Mouse (Mus musculus) bone marrow, adult 2 months (tissue): ENCODE measurements around the gene Gipc2. TPM values are rescaled to one million over a fixed set of nuclear protein-coding genes. Genes with fewer than 3 reads are reported as not detected.

ENCODE experiments used
- H3K27ac ChIP-seq: fragments of 200-500 bp; 2 replicates; pipeline ENCODE4 v1.5.1; 2012; ENCODE audit warnings: low read depth, mild to moderate bottlenecking, control low read depth, inconsistent platforms, low read length; ENCODE audit not compliant: control insufficient read depth, poor library complexity, insufficient read depth
- H3K4me1 ChIP-seq: fragments of 200-500 bp; 2 replicates; pipeline ENCODE4 v1.6.1; 2011; ENCODE audit warnings: low read length; ENCODE audit not compliant: control insufficient read depth, insufficient read depth
- H3K4me3 ChIP-seq: fragments of 200-500 bp; replicated peaks from 2 replicates; pipeline ENCODE3; 2011; ENCODE audit warnings: mild to moderate bottlenecking, low read depth, low read length, control low read depth; ENCODE audit not compliant: control insufficient read depth
- CTCF ChIP-seq: fragments of 200-500 bp; IDR thresholded peaks from 2 replicates; pipeline ENCODE4 v1.5.1; 2011; ENCODE audit warnings: low read length, control low read depth; ENCODE audit not compliant: control insufficient read depth, insufficient read depth
- POLR2A ChIP-seq: fragments of 200-500 bp; IDR thresholded peaks from 2 replicates; pipeline ENCODE4 v1.6.1; 2011; ENCODE audit warnings: low read depth, mild to moderate bottlenecking, control low read depth, low read length, borderline replicate concordance; ENCODE audit not compliant: control insufficient read depth
- WGBS: fragments of 180-500 bp; shearing (Covaris S2); methylation state at CpG from one replicate; pipeline ENCODE4 v1.1.7; 2018; 5-methylcytosine and 5-hydroxymethylcytosine counted together
- polyA plus RNA-seq: library from polyadenylated mRNA; stranded (reverse); fragments of >200 nt; gene quantifications from 2 replicates; pipeline ENCODE4 v1.2.4, GENCODE M21; 2011; ENCODE audit warnings: low replicate concordance; ENCODE audit not compliant: missing spikeins, insufficient read depth, insufficient read length

Gipc2 gene
- polyA plus RNA-seq, 1 experiment, result 4.1 TPM

- H3K4me1 ChIP-seq, result no peaks in the 10 kb centered on the region
- WGBS, result under 1% methylated on average over 7 of the region's 7 CpGs
- H3K4me3 ChIP-seq, result peak overlapping the region; percentile 39
- H3K27ac ChIP-seq, result no peak overlapping the region
- TF ChIP-seq CTCF, result no peak
- TF ChIP-seq POLR2A, result no peak
These were observed 27.1 kb upstream of the Gipc2 start for GRCm38 (mm10) chr3:152193177-152193576.

DNA sequence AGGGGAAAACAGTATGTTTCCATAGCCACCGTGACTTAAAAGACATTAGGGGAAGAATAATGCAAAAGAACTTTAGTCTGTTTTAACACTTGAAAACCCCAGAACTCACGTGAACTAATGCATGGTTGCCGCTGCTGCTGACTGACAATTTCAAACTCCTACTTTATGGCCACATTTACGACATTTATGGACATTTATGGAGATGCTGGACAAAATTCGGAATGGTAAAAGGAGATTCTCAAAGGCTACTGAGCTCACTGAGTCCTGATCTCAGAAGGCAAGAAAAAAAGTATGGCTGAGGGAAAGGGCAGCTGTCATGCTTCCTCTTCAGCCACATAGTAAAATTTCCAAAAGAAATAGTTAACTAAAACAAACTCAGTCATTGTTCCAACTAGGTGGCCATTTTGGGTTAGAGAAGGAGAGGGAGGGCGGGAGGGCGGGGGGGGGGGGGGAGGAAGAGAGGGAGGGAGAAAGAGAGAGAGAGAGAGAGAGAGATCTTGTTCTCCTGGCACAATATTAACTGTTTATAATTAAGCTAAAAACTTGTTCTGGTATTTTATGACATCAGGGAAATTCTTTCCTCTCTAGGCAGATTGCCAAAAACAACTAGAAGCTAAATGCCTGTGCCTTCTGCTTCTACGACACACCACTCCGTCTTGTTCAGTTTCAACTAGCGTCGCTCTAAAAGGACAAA is 26.4 kb upstream of the Gipc2 start:
- H3K27ac ChIP-seq, result no peak overlapping the region; the same call in 1 of the 2 replicates
- 2% methylated on average over 11 of the region's 11 CpGs for WGBS
- TF ChIP-seq POLR2A (no peak), CTCF (no peak)

GRCm38 (mm10) chr3:152191791-152192237 is 25.8 kb upstream of the Gipc2 start:
- Histone ChIP-seq H3K4me1 (no peaks in the 10 kb centered on the region), H3K4me3 (peak overlapping the region; percentile 69), H3K27ac (peak overlapping the region; percentile 50; the same call in 1 of the 2 replicates)
- 2% methylated on average over 6 of the region's 6 CpGs for WGBS
- TF ChIP-seq POLR2A (no peak), CTCF (no peak)

More for the DNA sequence above, 26.4 kb upstream of the Gipc2 start:
- H3K4me3 ChIP-seq, result peak overlapping the region; percentile 69
- H3K4me1 ChIP-seq, result no peaks in the 10 kb centered on the region

GRCm38 (mm10) chr3:152190679-152191477 is 24.8 kb upstream of the Gipc2 start:
- no peak for TF ChIP-seq CTCF
- TF ChIP-seq POLR2A, result no peak
- Histone ChIP-seq H3K27ac (0 out of 2 replicates have a peak overlapping the region, but pooled peaks have one; percentile 12), H3K4me3 (peak overlapping the region; percentile 67), H3K4me1 (no peaks in the 10 kb centered on the region)
- WGBS, result 48% methylated on average over 9 of the region's 9 CpGs

- 68% methylated on average over 4 of the region's 4 CpGs for WGBS
- Histone ChIP-seq H3K4me1 (no peaks in the 10 kb centered on the region), H3K27ac (no peak overlapping the region), H3K4me3 (no peak overlapping the region)
- TF ChIP-seq POLR2A, result no peak
- no peak for TF ChIP-seq CTCF
These were observed 23.3 kb upstream of the Gipc2 start for GRCm38 (mm10) chr3:152189306-152189705.

DNA sequence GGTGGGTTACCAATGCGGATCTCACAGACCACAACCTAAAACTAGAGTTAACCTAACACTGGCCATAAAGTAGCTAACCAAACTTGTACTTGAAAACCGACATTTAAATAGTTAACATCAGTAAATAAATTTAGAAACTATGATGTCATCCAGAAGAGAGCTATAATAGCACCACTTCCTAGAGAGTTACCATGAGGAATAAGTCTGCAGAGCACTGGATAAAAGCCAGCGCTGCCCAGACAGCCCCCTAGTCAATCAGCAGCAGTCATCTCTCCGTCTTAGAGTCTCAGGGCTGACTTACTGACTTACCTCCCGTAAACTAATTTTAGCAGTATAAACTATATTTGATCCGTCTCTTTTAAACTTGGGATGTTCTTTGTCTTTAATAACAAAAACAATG is 20.1 kb upstream of the Gipc2 start:
- TF ChIP-seq POLR2A (no peak), CTCF (no peak)
- Histone ChIP-seq H3K27ac (no peak overlapping the region), H3K4me3 (no peak overlapping the region), H3K4me1 (no peaks in the 10 kb centered on the region)
- WGBS, result 89% methylated on average over 6 of the region's 6 CpGs

- no peak overlapping the region for H3K4me3 ChIP-seq
- TF ChIP-seq POLR2A, result no peak
- TF ChIP-seq CTCF, result no peak
- H3K4me1 ChIP-seq, result no peaks in the 10 kb centered on the region; the same call in 1 of the 2 replicates
- WGBS, result 96% methylated on average over 9 of the region's 9 CpGs
- no peak overlapping the region for H3K27ac ChIP-seq
These were observed 17.5 kb upstream of the Gipc2 start for GRCm38 (mm10) chr3:152183522-152183921.

GRCm38 (mm10) chr3:152180624-152181023 is 14.6 kb upstream of the Gipc2 start:
- H3K4me3 ChIP-seq, result no peak overlapping the region
- H3K4me1 ChIP-seq, result no peaks in the 10 kb centered on the region; the same call in 1 of the 2 replicates
- WGBS, result 93% methylated on average over 4 of the region's 4 CpGs
- TF ChIP-seq POLR2A (no peak), CTCF (no peak)
- H3K27ac ChIP-seq, result no peak overlapping the region

- H3K4me3 ChIP-seq, result no peak overlapping the region
- no peaks in the 10 kb centered on the region; the same call in 1 of the 2 replicates for H3K4me1 ChIP-seq
- WGBS, result 74% methylated on average over 1 of the region's 1 CpGs
- no peak overlapping the region for H3K27ac ChIP-seq
- no peak for TF ChIP-seq POLR2A
- no peak for TF ChIP-seq CTCF
These were observed 13.3 kb upstream of the Gipc2 start for GRCm38 (mm10) chr3:152179285-152179684.
